Mouse (Mus musculus): ENCODE measurements at regions not wholly inside any gene's neighbourhood (a gene's known extent, or its start where the extent isn't known, plus 50 kb on each side); places are given as distances from the start of the nearest gene placed in this dataset.

DNA sequence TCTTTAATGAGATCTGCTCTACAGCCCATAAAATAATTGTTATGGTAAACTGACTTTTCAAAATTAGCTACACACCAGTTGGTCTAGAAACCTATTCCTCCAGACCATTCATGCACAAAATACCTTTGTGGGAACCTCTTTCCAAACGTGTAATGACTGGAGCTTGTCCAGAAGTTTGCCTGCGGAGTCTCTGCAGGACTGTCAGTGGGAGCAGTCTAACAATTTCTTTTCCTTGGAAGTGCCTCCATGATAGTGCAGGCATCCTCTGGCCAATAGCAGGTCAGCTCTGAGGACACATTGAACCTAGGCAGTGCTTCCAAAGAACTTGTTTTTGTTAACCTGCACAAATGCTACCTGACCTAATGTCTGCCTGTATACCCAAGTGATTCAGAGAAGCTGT lies 932.3 kb downstream of the Pcdh9 start:
- no peak for DNase-seq

DNA sequence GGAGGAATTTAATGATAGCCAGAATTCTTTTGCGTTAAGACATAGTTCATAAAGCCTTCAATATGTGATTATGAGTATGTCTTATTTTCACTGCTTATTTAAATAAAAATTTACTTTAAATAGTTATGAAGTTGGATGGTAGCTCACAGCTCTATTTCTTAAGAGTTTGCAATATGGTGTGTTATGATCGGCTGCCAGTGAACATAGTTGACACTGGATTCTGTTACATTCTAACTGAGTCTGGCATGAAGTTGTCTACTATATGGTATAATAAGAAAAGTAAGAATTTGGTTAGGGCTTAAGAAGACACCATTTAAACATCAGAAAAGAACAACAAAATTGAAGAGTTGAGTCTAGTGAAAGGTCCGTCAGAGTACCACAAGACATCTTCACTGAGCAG lies 935.0 kb downstream of the Pcdh9 start:
- no peak for DNase-seq

DNA sequence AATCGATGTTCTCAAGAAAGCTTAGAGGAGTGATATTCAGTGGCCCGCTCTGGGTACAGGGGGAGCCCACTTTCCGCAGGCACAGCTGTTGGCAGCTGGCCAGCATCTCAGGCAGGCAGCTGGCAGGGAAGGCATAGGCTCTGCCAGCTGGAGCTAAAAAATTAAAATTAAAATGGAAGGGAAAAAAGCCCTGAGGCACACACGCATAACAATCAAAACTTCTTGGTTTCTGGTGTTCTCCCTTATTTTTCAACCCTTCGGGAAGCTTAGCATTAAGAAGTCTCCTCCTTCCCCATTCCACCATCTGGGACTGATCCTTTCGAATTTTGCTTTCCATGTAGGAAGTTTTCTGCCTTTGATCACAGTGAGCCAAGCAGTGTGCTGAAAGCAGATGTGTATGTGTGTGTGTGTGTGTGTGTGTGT lies 982.8 kb downstream of the Pcdh9 start:
- DNase-seq, result peak; percentile 46

DNA sequence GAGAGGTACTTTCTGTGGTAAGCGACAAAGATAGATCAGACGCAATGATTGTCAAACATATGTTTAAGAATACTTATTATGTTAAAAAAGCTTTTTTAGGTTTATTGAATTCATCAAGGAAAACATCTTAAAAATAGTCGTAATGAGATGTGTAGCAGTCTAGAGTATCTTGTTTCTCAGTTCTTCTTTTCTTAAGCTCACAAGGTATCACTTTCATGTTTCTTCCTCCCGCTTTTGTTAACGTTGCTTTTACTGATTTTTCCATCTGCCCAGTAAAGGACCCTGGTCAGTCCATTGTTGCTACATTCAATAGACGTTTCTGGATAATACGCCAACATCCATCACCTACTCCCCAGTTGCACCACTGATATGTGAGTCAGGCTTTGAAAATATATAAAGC lies 1015.9 kb downstream of the Pcdh9 start:
- no peak for DNase-seq

DNA sequence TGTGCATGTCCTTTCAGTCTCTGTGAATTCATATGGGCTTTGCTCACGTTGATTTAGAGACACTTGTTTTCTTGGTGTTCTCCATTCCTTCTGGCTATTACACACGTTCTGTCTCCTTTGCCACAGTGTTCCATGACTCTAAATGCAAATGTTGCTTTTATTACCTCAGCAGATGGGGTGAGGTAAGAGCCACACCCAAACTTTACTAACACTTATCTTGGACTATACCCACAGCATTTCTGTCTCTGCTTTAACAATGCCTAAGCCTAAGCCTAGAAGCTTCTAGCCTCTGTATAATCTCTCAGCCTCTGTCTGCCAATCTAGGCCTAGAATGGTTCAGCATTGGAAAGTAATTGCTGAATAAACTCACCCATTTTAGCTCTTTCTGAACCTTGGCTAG lies 1024.0 kb downstream of the Pcdh9 start:
- DNase-seq, result no peak

DNA sequence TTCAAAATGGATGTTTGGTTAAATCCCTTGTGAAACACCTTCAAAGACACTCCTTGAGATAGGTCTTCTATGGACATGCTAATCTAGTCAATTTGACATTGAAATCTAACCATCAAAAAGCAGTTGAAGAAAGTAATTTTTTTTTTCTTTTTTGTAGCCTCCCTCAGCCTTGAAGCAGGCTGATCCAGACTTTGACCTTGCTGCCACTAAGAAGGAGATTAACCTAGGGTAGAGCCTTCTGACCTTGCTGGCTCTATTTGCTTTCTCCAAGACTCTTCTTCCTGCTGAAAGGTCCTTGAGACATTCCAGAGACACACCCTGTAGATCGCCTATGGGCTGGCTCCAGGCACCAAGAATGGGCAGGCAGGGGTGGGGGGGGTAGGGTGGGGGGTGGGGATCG lies 1027.5 kb downstream of the Pcdh9 start:
- no peak for DNase-seq

DNA sequence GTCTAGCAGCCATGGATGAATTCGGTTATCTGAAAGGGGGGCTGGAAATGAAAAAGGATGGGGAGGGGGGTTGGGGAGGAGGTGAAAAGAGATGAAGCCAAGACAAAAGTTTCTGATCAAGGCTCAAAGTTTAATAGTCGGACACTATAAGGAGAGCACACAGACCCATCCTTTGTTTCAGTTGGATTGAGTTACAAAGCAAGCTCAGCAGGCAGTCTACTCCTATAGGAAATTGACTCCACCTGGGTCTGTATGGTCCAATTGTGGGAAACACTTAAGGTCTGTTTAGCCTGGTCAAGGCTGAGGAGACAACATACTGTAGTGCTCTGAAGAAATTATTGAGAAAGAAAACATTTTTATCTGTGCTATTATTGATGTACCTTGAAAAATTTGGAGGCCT lies 1029.8 kb downstream of the Pcdh9 start:
- no peak for DNase-seq

DNA sequence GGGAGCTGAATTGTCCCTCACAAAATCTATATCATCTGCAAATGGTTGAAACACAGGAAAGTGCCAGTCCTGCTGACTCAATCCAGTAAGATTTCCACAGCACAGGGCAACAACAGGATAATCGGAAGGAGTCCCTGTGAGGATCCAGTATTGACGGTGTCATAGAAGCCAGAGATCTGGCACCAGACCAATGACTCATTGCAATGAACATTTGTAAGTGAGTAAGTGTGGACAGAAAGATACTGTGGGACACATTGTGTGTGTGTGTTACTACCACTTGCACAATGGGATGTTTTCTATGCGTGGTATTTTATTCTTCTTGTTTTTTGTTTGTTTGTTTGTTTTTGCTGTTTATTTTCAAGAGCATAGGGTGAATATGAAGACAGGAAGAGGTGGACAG lies 1056.8 kb downstream of the Pcdh9 start:
- no peak for DNase-seq

DNA sequence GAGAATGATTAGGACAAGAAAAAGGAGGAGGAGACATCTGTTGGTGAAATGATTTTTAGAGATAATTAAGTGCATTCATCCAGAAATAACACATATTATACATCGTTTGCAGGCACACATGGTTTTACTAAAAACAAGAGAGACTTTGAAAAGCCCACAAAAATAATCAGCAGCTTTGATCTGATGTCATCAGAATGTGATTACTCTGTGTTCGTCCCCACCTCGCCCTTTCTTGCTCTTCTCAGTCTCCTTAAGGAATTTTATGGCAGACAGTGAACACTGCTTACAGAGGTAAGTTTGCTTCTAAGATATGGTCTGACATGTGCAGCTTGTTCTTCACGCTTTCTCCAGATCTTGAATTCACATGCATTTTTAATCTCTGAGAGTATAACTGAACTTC lies 1061.3 kb downstream of the Pcdh9 start:
- no peak for DNase-seq

DNA sequence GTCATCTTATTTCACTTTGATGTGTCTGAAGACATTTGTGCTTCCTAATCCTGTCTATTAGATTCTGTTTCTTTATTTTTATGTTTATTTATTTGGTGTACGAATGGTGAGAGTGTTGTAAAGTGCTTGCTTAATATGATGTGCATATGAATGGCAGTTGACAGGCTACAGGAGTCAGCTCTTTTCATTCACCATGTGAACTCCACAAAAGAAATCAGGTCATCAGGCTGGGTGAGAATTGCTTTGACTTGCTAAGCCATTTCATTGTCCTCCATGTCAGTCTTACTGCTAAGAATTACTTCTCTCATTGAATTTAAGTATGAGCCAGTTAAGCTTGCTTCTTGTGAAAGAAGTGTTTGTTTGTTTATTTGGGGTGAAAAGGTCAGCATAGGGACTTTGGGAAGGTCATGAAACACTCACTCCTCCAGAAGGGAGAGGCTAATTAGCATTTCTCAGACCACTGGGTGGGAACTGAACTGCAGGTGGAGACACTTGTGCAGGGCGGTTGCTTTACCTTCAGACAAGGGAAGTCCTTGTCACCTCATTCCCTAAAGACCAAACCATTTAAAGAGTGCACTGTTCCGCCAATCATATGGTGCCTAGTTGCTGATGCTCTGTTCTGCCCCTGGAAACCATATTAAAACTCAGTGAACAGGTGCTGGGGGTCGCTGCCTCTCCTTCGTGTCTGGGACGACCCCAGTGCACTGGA lies 1063.7 kb downstream of the Pcdh9 start:
- no peak for DNase-seq

DNA sequence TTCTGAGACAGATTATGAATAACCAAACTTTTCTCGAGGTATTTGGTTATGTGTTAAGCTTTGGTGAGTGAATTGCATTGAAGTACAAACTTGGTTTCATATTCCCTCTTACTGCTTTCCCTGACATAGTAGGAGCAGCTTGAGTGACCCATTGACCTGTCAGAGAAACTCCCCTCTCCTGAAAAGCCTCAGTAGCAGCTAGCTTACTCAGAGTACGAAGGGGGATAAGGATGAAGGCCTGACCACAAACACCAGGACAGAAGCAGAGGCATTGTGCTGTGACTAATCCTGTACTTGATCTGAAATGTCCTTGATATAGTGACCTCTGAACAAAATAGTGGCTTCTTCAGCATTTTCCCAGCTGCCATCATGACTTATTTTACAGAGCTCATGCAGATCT lies 1070.4 kb downstream of the Pcdh9 start:
- no peak for DNase-seq

Data from right cerebral cortex, adult 18-20 months (tissue).